Mouse (Mus musculus) ES-E14 (cell line): ENCODE results near the gene Clic1.

Experiments used
- CHD2 ChIP-seq: IDR thresholded peaks from 2 replicates; pipeline ENCODE4 v1.6.1; 2014; ENCODE audit warnings: mild to moderate bottlenecking, low read depth, low read length, inconsistent platforms
- MAFK ChIP-seq: IDR thresholded peaks from 2 replicates; pipeline ENCODE4 v1.6.1; 2014; ENCODE audit warnings: mild to moderate bottlenecking, low read depth, low read length, inconsistent platforms; ENCODE audit not compliant: insufficient read depth
- ZC3H11A ChIP-seq: IDR thresholded peaks from 2 replicates; pipeline ENCODE4 v1.6.1; 2012; ENCODE audit warnings: low read depth, mild to moderate bottlenecking, inconsistent platforms, low read length, borderline replicate concordance
- ZNF384 ChIP-seq: IDR thresholded peaks from 2 replicates; pipeline ENCODE4 v1.6.1; 2012; ENCODE audit warnings: low read depth, low read length, inconsistent platforms

GRCm38 (mm10) chr17:35043794-35044193 lies 6.0 kb upstream of the Clic1 start:
- TF ChIP-seq CHD2 (no peak), ZC3H11A (no peak), ZNF384 (no peak), MAFK (no peak)
